ENCODE assay signal across 25 mouse cellular contexts in the genomic region with DNA sequence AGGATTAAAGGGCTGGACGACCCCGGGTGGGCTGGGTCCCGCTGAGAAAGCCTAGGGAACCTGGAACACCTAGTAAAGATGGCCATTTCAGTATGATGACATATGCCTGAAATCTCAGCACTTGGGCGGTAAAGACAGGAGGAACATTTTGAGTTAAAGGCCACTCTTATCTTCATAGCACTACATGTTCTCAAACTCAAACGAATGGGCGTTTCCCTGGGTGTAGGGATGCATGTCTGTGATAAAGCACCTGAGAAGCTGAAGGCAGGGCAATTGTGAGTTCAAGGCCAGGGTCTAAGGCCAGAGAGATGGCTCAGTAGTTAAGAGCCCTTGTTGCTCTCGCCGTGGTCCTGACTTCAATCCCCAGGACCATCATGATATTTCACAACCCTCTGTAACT. TPM values are rescaled to one million over a fixed set of nuclear protein-coding genes. Genes with fewer than 3 reads are reported as not detected.
A peak's percentile ranks its signal among the peaks of the same experiment; 100 is the strongest.
DNase-seq lines count a peak whose midpoint lies in the region; ATAC-seq and TF ChIP-seq lines count a peak whose summit lies in the region.
"Had no signal": no experiment of that assay in that cellular context is flagged by ENCODE, and none has a peak within 500 bp of the region (broad histone marks: within the 10 kb centered on the region; RNA-seq: fewer than 3 reads in every experiment).

No protein-coding gene starts in this region.

- no peaks in the 10 kb centered on the region for H3K79me2 ChIP-seq in MEL (ENCODE audit: control insufficient read depth, insufficient read depth, low read length, poor library complexity)

- intact Hi-C loops in left cerebral cortex, adult 2 months (cut with DNase I): no loop called here

- H3K36me3 ChIP-seq in liver, embryonic 13.5 days: peaks cover 6% of the 10 kb centered on the region; the same call in 1 of the 2 replicates
- peaks cover 0 to 15% of the 10 kb centered on the region in 2 experiments; a peak in 2 of 4 replicates for H3K36me3 ChIP-seq in MEL (ENCODE audit: control insufficient read depth in 1 of 2, insufficient read depth in 2 of 2, low read length in 2 of 2)

- no peak overlapping the region for H3K4me2 ChIP-seq in liver, embryonic 13.5 days
- H3K4me2 ChIP-seq: embryonic facial prominence, embryonic 12.5 days; forebrain, embryonic 13.5 days; forebrain, embryonic 15.5 days had no signal

- peak in 1 of 2 experiments; percentile 70; a peak in 2 of 4 replicates for TF ChIP-seq EP300 in MEL (IDR thresholded peaks at IDR 0.05; ENCODE audit: low read depth in 1 of 2, low read length in 2 of 2)

- no peak for TF ChIP-seq POLR2A in MEL (IDR thresholded peaks at IDR 0.05; ENCODE audit: control insufficient read depth in 1 of 2, insufficient read depth in 1 of 2, low read depth in 1 of 2, low read length in 2 of 2, poor library complexity in 1 of 2)

- H3K27ac ChIP-seq in liver, embryonic 13.5 days: no peak overlapping the region
- H3K27ac ChIP-seq in MEL (ENCODE audit: control insufficient read depth, low read depth, low read length): peak overlapping the region; percentile 43; the same call in 1 of the 2 replicates
- H3K27ac ChIP-seq in left cerebral cortex, adult 2 months: no peak overlapping the region
- H3K27ac ChIP-seq: embryonic facial prominence, embryonic 10.5 days; embryonic facial prominence, embryonic 12.5 days; forebrain, embryonic 13.5 days; forebrain, embryonic 15.5 days had no signal

- H3K4me1 ChIP-seq in liver, embryonic 13.5 days (replicated peaks): peaks cover 16% of the 10 kb centered on the region
- peaks cover 0 to 21% of the 10 kb centered on the region in 2 experiments; a peak in 3 of 4 replicates for H3K4me1 ChIP-seq in MEL (ENCODE audit: control insufficient read depth in 1 of 2, insufficient read depth in 2 of 2, low read length in 2 of 2)
- H3K4me1 ChIP-seq: embryonic facial prominence, embryonic 12.5 days had no signal

- no peak overlapping the region for H3K4me3 ChIP-seq in liver, embryonic 13.5 days (replicated peaks)
- no peak overlapping the region for H3K4me3 ChIP-seq in MEL (ENCODE audit: control insufficient read depth in 1 of 2, insufficient read depth in 1 of 2, low read depth in 2 of 2, low read length in 2 of 2)
- H3K4me3 ChIP-seq in left cerebral cortex, adult 2 months: no peak overlapping the region
- H3K4me3 ChIP-seq: embryonic facial prominence, embryonic 10.5 days; embryonic facial prominence, embryonic 12.5 days; forebrain, embryonic 13.5 days; forebrain, embryonic 15.5 days had no signal

- TF ChIP-seq RAD21 in MEL (IDR thresholded peaks at IDR 0.05; ENCODE audit: low read depth, low read length): no peak

- TF ChIP-seq CTCF in MEL (IDR thresholded peaks at IDR 0.05 in 2 of 3, conservative IDR thresholded peaks at IDR 0.05 in 1 of 3; ENCODE audit: control insufficient read depth in 1 of 3, insufficient read depth in 1 of 3, low read depth in 2 of 3, low read length in 3 of 3, poor library complexity in 1 of 3, severe bottlenecking in 1 of 3): no peak
- TF ChIP-seq CTCF in left cerebral cortex, adult 2 months (IDR thresholded peaks at IDR 0.05): no peak

- DNase-seq in liver, embryonic 13.5 days: no peak
- no peak for DNase-seq in liver
- peak; percentile 49 for DNase-seq in MEL (ENCODE audit: low read depth, low spot score)
- DNase-seq in ZHBTc4 (ENCODE audit: low read depth, low spot score): peak; percentile 23
- DNase-seq in left cerebral cortex, adult 2 months (ENCODE audit: extremely low spot score in 1 of 2, low spot score in 2 of 2): no peak
- DNase-seq in left cerebral cortex, adult 18-20 months (ENCODE audit: low spot score in 2 of 2): no peak
- DNase-seq in layer of hippocampus, postnatal 10 days (ENCODE audit: low spot score in 2 of 2): no peak
- DNase-seq: adrenal gland, adult 2 months; adrenal gland, postnatal 10 days; adrenal gland, postnatal 25 days; B cell, adult 2 months; cerebellum, adult 11-12 months; cerebellum, adult 2 months; cerebellum, adult 9-10 months; cerebellum, postnatal 10 days; cerebellum, postnatal 25 days; forebrain, postnatal 0 days had no signal

- ATAC-seq in liver, embryonic 13.5 days (ENCODE audit: low read depth): peak; percentile 51; the same call in 1 of the 2 replicates
- ATAC-seq in megakaryocyte progenitor cell, adult 5-6 weeks (replicated peaks; ENCODE audit: poor library complexity): peak; percentile 44; the same call in 1 of the 2 replicates
- ATAC-seq: CD4-positive, CD25-positive, alpha-beta regulatory T cell, adult 4 months; forebrain, embryonic 13.5 days; forebrain, embryonic 15.5 days; forebrain, postnatal 0 days had no signal

- WGBS in liver, embryonic 13.5 days (ENCODE audit: insufficient replicate concordance): 50% methylated on average over 8 of the region's 8 CpGs

- H3K27me3 ChIP-seq in liver, embryonic 13.5 days: no peaks in the 10 kb centered on the region
- H3K27me3 ChIP-seq in MEL (ENCODE audit: control insufficient read depth in 1 of 2, insufficient read depth in 2 of 2, low read length in 2 of 2): no peaks in the 10 kb centered on the region
- H3K27me3 ChIP-seq: CH12.LX; embryonic facial prominence, embryonic 12.5 days; forebrain, embryonic 13.5 days; forebrain, embryonic 15.5 days had no signal

- no peaks in the 10 kb centered on the region for H3K9me3 ChIP-seq in liver, embryonic 13.5 days (replicated peaks)
- no peaks in the 10 kb centered on the region for H3K9me3 ChIP-seq in MEL (replicated peaks; ENCODE audit: insufficient read depth, low read length)
- H3K9me3 ChIP-seq: embryonic facial prominence, embryonic 10.5 days; embryonic facial prominence, embryonic 12.5 days; forebrain, embryonic 13.5 days; forebrain, embryonic 15.5 days; G1E had no signal

- H3K9ac ChIP-seq in liver, embryonic 13.5 days: no peak overlapping the region
- peak overlapping the region; percentile 14; the same call in 1 of the 2 replicates for H3K9ac ChIP-seq in MEL (ENCODE audit: control insufficient read depth, low read depth, low read length, poor library complexity, severe bottlenecking)
- H3K9ac ChIP-seq: embryonic facial prominence, embryonic 12.5 days; forebrain, embryonic 13.5 days; forebrain, embryonic 15.5 days; forebrain, postnatal 0 days had no signal

TF ChIP-seq in MEL, 35 proteins besides CTCF, POLR2A, EP300 and RAD21:
- TF ChIP-seq ZNF384 (IDR thresholded peaks at IDR 0.05; ENCODE audit: low read depth, low read length) (no peak), TCF12 (IDR thresholded peaks at IDR 0.05; ENCODE audit: low read depth, low read length) (peak; percentile 81; the same call in 1 of the 2 replicates), ETS1 (IDR thresholded peaks at IDR 0.05; ENCODE audit: low read depth, low read length) (no peak), MAFK (IDR thresholded peaks at IDR 0.05; ENCODE audit: borderline replicate concordance, low read depth, low read length) (no peak), USF2 (IDR thresholded peaks at IDR 0.05; ENCODE audit: borderline replicate concordance in 1 of 2, insufficient read depth in 1 of 2, low read depth in 1 of 2, low read length in 2 of 2) (no peak), JUND (IDR thresholded peaks at IDR 0.05; ENCODE audit: low read depth, low read length) (no peak), BHLHE40 (IDR thresholded peaks at IDR 0.05; ENCODE audit: borderline replicate concordance, low read depth, low read length) (no peak), CHD2 (IDR thresholded peaks at IDR 0.05; ENCODE audit: low read length) (no peak), MXI1 (IDR thresholded peaks at IDR 0.05; ENCODE audit: low read depth, low read length) (no peak), POLR2AphosphoS5 (IDR thresholded peaks at IDR 0.05; ENCODE audit: borderline replicate concordance, low read depth, low read length) (no peak), GATA1 (IDR thresholded peaks at IDR 0.05; ENCODE audit: low read depth, low read length) (peak; percentile 20; the same call in 1 of the 2 replicates), POLR2AphosphoS2 (IDR thresholded peaks at IDR 0.05; ENCODE audit: low read length) (no peak), MEF2A (IDR thresholded peaks at IDR 0.05; ENCODE audit: extremely low read depth, insufficient replicate concordance, low read depth, low read length, poor library complexity, severe bottlenecking) (no peak), ELF1 (IDR thresholded peaks at IDR 0.05; ENCODE audit: low read depth, low read length) (no peak), RCOR1 (IDR thresholded peaks at IDR 0.05; ENCODE audit: low read depth, low read length) (peak; percentile 28; the same call in 1 of the 2 replicates), TAL1 (IDR thresholded peaks at IDR 0.05; ENCODE audit: low read length) (no peak), NELFE (IDR thresholded peaks at IDR 0.05; ENCODE audit: low read depth, low read length) (no peak), UBTF (IDR thresholded peaks at IDR 0.05; ENCODE audit: borderline replicate concordance, insufficient read depth, low read depth, low read length) (no peak), TBP (IDR thresholded peaks at IDR 0.05; ENCODE audit: low read depth, low read length) (no peak), CHD1 (IDR thresholded peaks at IDR 0.05; ENCODE audit: low read depth, low read length) (no peak), NRF1 (IDR thresholded peaks at IDR 0.05; ENCODE audit: insufficient read depth, low read depth, low read length, poor library complexity, severe bottlenecking) (no peak)

RNA-seq across cellular contexts. Expression of a gene that starts 26.2 kb away (rescaled TPM):
- polyA plus RNA-seq in liver, embryonic 13.5 days (2015; fragmentation: Nextera tagmentation; extraction: Ambion mirVana): 25.1 and 25.4 TPM in 2 replicates
- total RNA-seq in MEL (2012; rRNA removed): 16.5 and 21.6 TPM in 2 replicates
- 10 to 100 TPM in 1 of 2 experiments, not detected in 1; 40.5 TPM for polyA plus RNA-seq in MEL (2012; ENCODE audit: insufficient read depth in 1 of 2, insufficient read length in 2 of 2, low read depth in 1 of 2, low replicate concordance in 2 of 2, missing spikeins in 1 of 2)
- 23.8 and 25.6 TPM in 2 replicates for total RNA-seq in megakaryocyte progenitor cell, adult 5-6 weeks (2015)
- total RNA-seq in megakaryocyte progenitor cell, adult 5-6 weeks (2017): 7.8 and 15.5 TPM in 2 replicates
- total RNA-seq in left cerebral cortex, adult 2 months (2021): 10 to 100 TPM; 65.5 to 72.7 TPM
- total RNA-seq in left cerebral cortex, adult 18-20 months (2021): 10 to 100 TPM; 67.8 to 73.6 TPM
- total RNA-seq in layer of hippocampus, postnatal 10 days (2021): 10 to 100 TPM; 64.3 to 69.4 TPM

RNA-seq across cellular contexts. Expression of a gene that starts 47.0 kb away (rescaled TPM):
- polyA plus RNA-seq in liver, embryonic 13.5 days (2015; fragmentation: Nextera tagmentation; extraction: Ambion mirVana): 2.8 and 3.2 TPM in 2 replicates
- total RNA-seq in MEL (2012; rRNA removed): 6.2 and 7.1 TPM in 2 replicates
- polyA plus RNA-seq in MEL (2012; ENCODE audit: insufficient read depth in 1 of 2, insufficient read length in 2 of 2, low read depth in 1 of 2, low replicate concordance in 2 of 2, missing spikeins in 1 of 2): 1 to 10 TPM in 1 of 2 experiments, not detected in 1; 9.0 TPM
- 2.0 and 2.3 TPM in 2 replicates for total RNA-seq in megakaryocyte progenitor cell, adult 5-6 weeks (2015)
- total RNA-seq in megakaryocyte progenitor cell, adult 5-6 weeks (2017): 2.1 and 2.5 TPM in 2 replicates
- 100 to 1,000 TPM in 1 of 2 experiments, 10 to 100 TPM in 1; 95.3 to 103 TPM for total RNA-seq in left cerebral cortex, adult 2 months (2021)
- 10 to 100 TPM; 91.9 to 92.5 TPM for total RNA-seq in left cerebral cortex, adult 18-20 months (2021)
- total RNA-seq in layer of hippocampus, postnatal 10 days (2021): 10 to 100 TPM; 85.3 to 99.4 TPM

Comparison
In these comparisons a context has a peak if more than half of its experiments do, and no peak if none do; other contexts are left out.
1. DNase-seq: peak in MEL (single experiment) and ZHBTc4 (single experiment); none in liver, embryonic 13.5 days (single experiment), liver (single experiment), left cerebral cortex, adult 2 months (0 of 2), left cerebral cortex, adult 18-20 months (0 of 2) and layer of hippocampus, postnatal 10 days (0 of 2).
2. RNA of a gene that starts 47.0 kb away (total RNA-seq): 95.3 to 103 TPM in left cerebral cortex, adult 2 months, 85.3 to 99.4 TPM in layer of hippocampus, postnatal 10 days and 91.9 to 92.5 TPM in left cerebral cortex, adult 18-20 months; 6.2 to 7.1 TPM in MEL and 2.0 to 2.5 TPM in megakaryocyte progenitor cell, adult 5-6 weeks; every median in the first group is over 10 times any median in the second.